Comparison of ENCODE assay signal across 13 mouse cellular contexts in the genomic region with DNA sequence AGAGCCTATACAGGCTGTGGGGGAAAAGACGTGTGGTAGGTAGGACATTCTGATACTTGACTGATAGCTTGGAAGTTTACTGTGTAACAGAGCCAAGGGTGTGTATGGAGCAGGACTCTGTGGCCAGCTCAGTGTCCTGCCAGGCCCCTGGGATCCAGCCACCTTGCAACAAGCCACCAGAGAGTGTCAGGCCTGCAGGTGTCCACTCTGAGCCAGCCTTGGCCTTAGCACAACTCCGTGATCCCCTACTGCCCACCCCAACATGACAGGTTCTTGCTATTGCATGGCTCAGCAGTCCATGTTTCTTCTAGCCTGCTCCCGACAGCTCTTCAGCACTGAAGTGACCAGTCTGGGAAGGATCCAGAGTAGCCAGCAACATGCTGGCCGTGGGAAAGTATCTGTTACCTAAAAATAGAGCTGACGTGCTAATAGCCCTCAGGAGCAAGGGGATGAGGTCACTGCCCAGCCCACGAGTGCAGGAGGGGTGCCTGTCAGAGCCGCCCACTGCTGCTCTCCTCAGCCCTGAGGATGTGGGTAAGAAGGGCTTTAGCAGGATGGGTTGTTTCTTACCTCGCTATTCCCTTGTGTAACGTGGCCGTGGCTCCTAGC. TPM values are rescaled to one million over a fixed set of nuclear protein-coding genes. Genes with fewer than 3 reads are reported as not detected.
A peak's percentile ranks its signal among the peaks of the same experiment; 100 is the strongest.
DNase-seq lines count a peak whose midpoint lies in the region; ATAC-seq and TF ChIP-seq lines count a peak whose summit lies in the region.
"Had no signal": no experiment of that assay in that cellular context is flagged by ENCODE, and none has a peak within 500 bp of the region (broad histone marks: within the 10 kb centered on the region; RNA-seq: fewer than 3 reads in every experiment).

No protein-coding gene starts in this region.

- H3K9me3 ChIP-seq in lung, postnatal 0 days (ENCODE audit: low read length): no peaks in the 10 kb centered on the region
- H3K9me3 ChIP-seq: intestine, embryonic 15.5 days had no signal

- ATAC-seq in lung, postnatal 0 days: peak; percentile 69
- ATAC-seq: intestine, embryonic 15.5 days had no signal

- DNase-seq in cerebellum, postnatal 14 days: peak; percentile 52 to 61
- no peak for DNase-seq in cerebellum, adult 11-12 months
- peak; percentile 79 for DNase-seq in adipocyte (ENCODE audit: low spot score)
- DNase-seq in heart, adult 9 months (ENCODE audit: low spot score in 2 of 2): peak; percentile 68 to 74
- DNase-seq in lung, postnatal 0 days (ENCODE audit: low spot score): peak; percentile 65
- no peak for DNase-seq in ovary, postnatal 10 days (ENCODE audit: low spot score)
- DNase-seq in left cerebral cortex, postnatal 25 days (ENCODE audit: low spot score in 2 of 2): no peak
- no peak for DNase-seq in spleen, postnatal 4 days (ENCODE audit: low spot score in 2 of 2)
- DNase-seq: left cerebral cortex, postnatal 4 days; lung, embryonic 14.5 days had no signal

- no peaks in the 10 kb centered on the region; the same call in 1 of the 2 replicates for H3K36me3 ChIP-seq in lung, postnatal 0 days (ENCODE audit: insufficient read depth, low read length)

- H3K4me3 ChIP-seq in lung, postnatal 0 days (ENCODE audit: low read depth, low read length): no peak overlapping the region
- H3K4me3 ChIP-seq: erythroblast, embryonic 14.5 days; intestine, embryonic 15.5 days had no signal

- no peak for TF ChIP-seq CTCF in lung, postnatal 0 days (IDR thresholded peaks at IDR 0.05)

- no peak overlapping the region for H3K9ac ChIP-seq in lung, postnatal 0 days (replicated peaks; ENCODE audit: low read depth)
- H3K9ac ChIP-seq: intestine, embryonic 15.5 days; lung, embryonic 14.5 days had no signal

- no peaks in the 10 kb centered on the region for H3K4me1 ChIP-seq in lung, postnatal 0 days (ENCODE audit: insufficient read depth, low read depth, low read length)
- H3K4me1 ChIP-seq: intestine, embryonic 15.5 days had no signal

- WGBS in lung, postnatal 0 days: 51% methylated on average over 10 of the region's 10 CpGs

- no peaks in the 10 kb centered on the region for H3K27me3 ChIP-seq in lung, postnatal 0 days (replicated peaks; ENCODE audit: insufficient read depth, low read length)
- H3K27me3 ChIP-seq: intestine, embryonic 15.5 days had no signal

- no peak for TF ChIP-seq EP300 in lung, postnatal 0 days (IDR thresholded peaks at IDR 0.05)

- H3K27ac ChIP-seq in lung, postnatal 0 days (ENCODE audit: low read length): no peak overlapping the region
- H3K27ac ChIP-seq: intestine, embryonic 15.5 days had no signal

- intact Hi-C loops in left cerebral cortex, postnatal 25 days (cut with DNase I): no loop called here

- no peak overlapping the region for H3K4me2 ChIP-seq in lung, postnatal 0 days (replicated peaks; ENCODE audit: low read depth, low read length)
- H3K4me2 ChIP-seq: intestine, embryonic 15.5 days; lung, embryonic 14.5 days had no signal

RNA-seq across cellular contexts. Expression of a gene that starts 34.0 kb away (rescaled TPM):
- 4.0 and 5.7 TPM in 2 replicates for polyA plus RNA-seq in lung, postnatal 0 days (2015; fragmentation: Nextera tagmentation; extraction: Ambion mirVana)
- total RNA-seq in left cerebral cortex, postnatal 25 days (2021): not detected
- total RNA-seq: left cerebral cortex, postnatal 4 days had no signal
- polyA plus RNA-seq: erythroblast, embryonic 14.5 days; intestine, embryonic 15.5 days; lung, embryonic 14.5 days had no signal

RNA-seq across cellular contexts. Expression of a gene that starts 45.6 kb away (rescaled TPM):
- polyA plus RNA-seq in lung, postnatal 0 days (2015; fragmentation: Nextera tagmentation; extraction: Ambion mirVana): 0.21 TPM in 1 of 2 replicates, not detected in the other
- total RNA-seq in left cerebral cortex, postnatal 25 days (2021): not detected
- total RNA-seq: left cerebral cortex, postnatal 4 days had no signal
- polyA plus RNA-seq: erythroblast, embryonic 14.5 days; intestine, embryonic 15.5 days; lung, embryonic 14.5 days; stomach, embryonic 16.5 days had no signal

RNA-seq across cellular contexts. Expression of a gene that starts 51.9 kb away (rescaled TPM):
- 0.21 and 0.46 TPM in 2 replicates for polyA plus RNA-seq in lung, postnatal 0 days (2015; fragmentation: Nextera tagmentation; extraction: Ambion mirVana)
- not detected for total RNA-seq in left cerebral cortex, postnatal 25 days (2021)
- total RNA-seq: left cerebral cortex, postnatal 4 days had no signal
- polyA plus RNA-seq: erythroblast, embryonic 14.5 days; intestine, embryonic 15.5 days; lung, embryonic 14.5 days; stomach, embryonic 16.5 days had no signal

Comparison
In these comparisons a context has a peak if more than half of its experiments do, and no peak if none do; other contexts are left out.
1. DNase-seq: peak in cerebellum, postnatal 14 days (2 of 2), adipocyte (single experiment), heart, adult 9 months (2 of 2) and lung, postnatal 0 days (single experiment); none in cerebellum, adult 11-12 months (single experiment), ovary, postnatal 10 days (single experiment), left cerebral cortex, postnatal 25 days (0 of 2) and spleen, postnatal 4 days (0 of 2).